Mouse (Mus musculus) heart, embryonic 16.5 days (tissue): ENCODE results near the gene Sypl2. TPM values are rescaled to one million over a fixed set of nuclear protein-coding genes. Genes with fewer than 3 reads are reported as not detected.

Experiments
- ATAC-seq: fragments of 200-750 bp; cut with Nextera tagmentation; replicated peaks from 2 replicates; pipeline ENCODE4 v1.8.0; 2017; ENCODE audit warnings: moderate number of reproducible peaks; ENCODE audit not compliant: insufficient read depth, low FRiP score; ENCODE audit errors: extremely low read depth
- H3K27ac ChIP-seq: fragments of 300-500 bp; sonication (generic); 2 replicates; pipeline ENCODE4 v1.5.1; 2014; ENCODE audit warnings: mild to moderate bottlenecking, low read length, control low read depth, moderate library complexity
- H3K27me3 ChIP-seq: fragments of 300-500 bp; sonication (generic); 2 replicates; pipeline ENCODE4 v1.6.1; 2014; ENCODE audit warnings: low read length, mixed read lengths; ENCODE audit not compliant: control insufficient read depth, insufficient read depth
- H3K36me3 ChIP-seq: fragments of 300-500 bp; sonication (generic); 2 replicates; pipeline ENCODE4 v1.6.1; 2014; ENCODE audit not compliant: control insufficient read depth, insufficient read depth
- H3K4me1 ChIP-seq: fragments of 300-500 bp; sonication (generic); 2 replicates; pipeline ENCODE4 v1.6.1; 2014; ENCODE audit warnings: low read length, mixed read lengths; ENCODE audit not compliant: control insufficient read depth, insufficient read depth
- H3K4me2 ChIP-seq: fragments of 300-500 bp; sonication (generic); 2 replicates; pipeline ENCODE4 v1.6.1; 2014; ENCODE audit warnings: low read depth, mild to moderate bottlenecking, control low read depth, low read length
- H3K4me3 ChIP-seq: fragments of 300-500 bp; sonication (generic); 2 replicates; pipeline ENCODE4 v1.5.1; 2014; ENCODE audit warnings: mild to moderate bottlenecking, control low read depth, low read length
- H3K9ac ChIP-seq: fragments of 300-500 bp; sonication (generic); 2 replicates; pipeline ENCODE4 v1.6.1; 2014; ENCODE audit warnings: low read length, control low read depth
- H3K9me3 ChIP-seq: fragments of 300-500 bp; sonication (generic); replicated peaks from 2 replicates; pipeline ENCODE4 v1.6.1; 2016; ENCODE audit warnings: low read length; ENCODE audit not compliant: control insufficient read depth
- WGBS: fragments of 180-500 bp; shearing (Covaris S2); extraction: QIAGEN DNeasy Blood & Tissue Kit; methylation state at CpG from one replicate; pipeline ENCODE4 v1.1.7; 2014; 5-methylcytosine and 5-hydroxymethylcytosine counted together
- polyA plus RNA-seq: library from polyadenylated mRNA; unstranded; fragments of >200 nt; fragmentation: Nextera tagmentation; extraction: Ambion mirVana; gene quantifications from 2 replicates; pipeline ENCODE4 v1.2.1, GENCODE M21; 2015

The Sypl2 gene
- polyA plus RNA-seq, 1 experiment from 2014 or later = 2.3 TPM

- Histone ChIP-seq H3K4me3 (peak overlapping the region; percentile 62), H3K36me3 (no peaks in the 10 kb centered on the region), H3K9me3 (no peaks in the 10 kb centered on the region), H3K27me3 (no peaks in the 10 kb centered on the region; the same call in 1 of the 2 replicates), H3K4me2 (peak overlapping the region; percentile 83), H3K27ac (no peak overlapping the region), H3K9ac (no peak overlapping the region), H3K4me1 (0 out of 2 replicates have a peak, but pooled peaks cover 6% of the 10 kb centered on the region)
- 72% methylated on average over 20 of the region's 20 CpGs for WGBS
- no peak for ATAC-seq
Measured at GRCm38 (mm10) chr3:108187111-108187795, 39.2 kb downstream of the Sypl2 start.

- peak; percentile 74 for ATAC-seq
- Histone ChIP-seq H3K27ac (no peak within 1 kb of the TSS), H3K27me3 (no peaks in the 10 kb centered on the region; the same call in 1 of the 2 replicates)
Measured at GRCm38 (mm10) chr3:108186098-108187047, 40.1 kb downstream of the Sypl2 start, which contains the start of gene Amigo1. TSS of gene Amigo1 (plus strand) at chr3:108186335.

GRCm38 (mm10) chr3:108185460-108186097, 40.9 kb downstream of the Sypl2 start:
- ATAC-seq = no peak
- Histone ChIP-seq H3K36me3 (no peaks in the 10 kb centered on the region), H3K4me2 (peak overlapping the region; percentile 83), H3K4me3 (peak overlapping the region; percentile 62), H3K9me3 (no peaks in the 10 kb centered on the region), H3K27ac (no peak overlapping the region), H3K4me1 (0 out of 2 replicates have a peak, but pooled peaks cover 6% of the 10 kb centered on the region), H3K27me3 (no peaks in the 10 kb centered on the region; the same call in 1 of the 2 replicates), H3K9ac (peak overlapping the region; percentile 73)
- WGBS = 4% methylated on average over 16 of the region's 16 CpGs

More at GRCm38 (mm10) chr3:108186098-108187047, 40.1 kb downstream of the Sypl2 start, which contains the start of gene Amigo1:
- peak within 1 kb of the TSS; percentile 62 for H3K4me3 ChIP-seq
- H3K36me3 ChIP-seq = no peaks in the 10 kb centered on the region
- H3K4me2 ChIP-seq = peak within 1 kb of the TSS; percentile 83
- 2% methylated on average over 87 of the region's 100 CpGs for WGBS
- H3K9me3 ChIP-seq = no peaks in the 10 kb centered on the region
- H3K4me1 ChIP-seq = 0 out of 2 replicates have a peak, but pooled peaks cover 6% of the 10 kb centered on the region
- peak within 1 kb of the TSS; percentile 73 for H3K9ac ChIP-seq

GRCm38 (mm10) chr3:108184742-108185141, 41.7 kb downstream of the Sypl2 start:
- H3K27me3 ChIP-seq = no peaks in the 10 kb centered on the region; the same call in 1 of the 2 replicates
- H3K4me1 ChIP-seq = 0 out of 2 replicates have a peak, but pooled peaks cover 5% of the 10 kb centered on the region
- WGBS = 65% methylated on average over 3 of the region's 3 CpGs
- no peak overlapping the region for H3K4me3 ChIP-seq
- H3K9ac ChIP-seq = no peak overlapping the region
- no peaks in the 10 kb centered on the region for H3K9me3 ChIP-seq
- no peak for ATAC-seq
- H3K36me3 ChIP-seq = no peaks in the 10 kb centered on the region
- no peak overlapping the region for H3K4me2 ChIP-seq
- no peak overlapping the region for H3K27ac ChIP-seq

GRCm38 (mm10) chr3:108180514-108180913, 45.9 kb downstream of the Sypl2 start:
- Histone ChIP-seq H3K4me1 (no peaks in the 10 kb centered on the region; the same call in 1 of the 2 replicates), H3K36me3 (no peaks in the 10 kb centered on the region), H3K9me3 (no peaks in the 10 kb centered on the region), H3K27me3 (no peaks in the 10 kb centered on the region; the same call in 1 of the 2 replicates), H3K9ac (no peak overlapping the region), H3K4me2 (no peak overlapping the region), H3K4me3 (no peak overlapping the region), H3K27ac (no peak overlapping the region)
- no peak for ATAC-seq
- WGBS = 40% methylated on average over 2 of the region's 2 CpGs

GRCm38 (mm10) chr3:108178756-108179715, 47.4 kb downstream of the Sypl2 start:
- Histone ChIP-seq H3K27ac (no peak overlapping the region), H3K27me3 (no peaks in the 10 kb centered on the region), H3K4me1 (peaks cover 6% of the 10 kb centered on the region; the same call in 1 of the 2 replicates), H3K4me3 (no peak overlapping the region), H3K4me2 (no peak overlapping the region), H3K9ac (no peak overlapping the region), H3K36me3 (no peaks in the 10 kb centered on the region), H3K9me3 (no peaks in the 10 kb centered on the region)
- 62% methylated on average over 7 of the region's 7 CpGs for WGBS
- ATAC-seq = no peak

GRCm38 (mm10) chr3:108174672-108175531, 51.5 kb downstream of the Sypl2 start:
- Histone ChIP-seq H3K4me3 (no peak overlapping the region), H3K9me3 (no peaks in the 10 kb centered on the region), H3K36me3 (no peaks in the 10 kb centered on the region), H3K4me2 (peak overlapping the region; percentile 31; the same call in 1 of the 2 replicates), H3K4me1 (peaks cover 6% of the 10 kb centered on the region; the same call in 1 of the 2 replicates), H3K27ac (no peak overlapping the region), H3K27me3 (no peaks in the 10 kb centered on the region), H3K9ac (peak overlapping the region; percentile 42)
- WGBS = 27% methylated on average over 13 of the region's 14 CpGs
- ATAC-seq = peak; percentile 23; the same call in 1 of the 2 replicates
